Mouse (Mus musculus) Patski (cell line): Measurements from ENCODE around the gene H2al1h. TPM values are rescaled to one million over a fixed set of nuclear protein-coding genes. Genes with fewer than 3 reads are reported as not detected.

ENCODE experiments used
- ATAC-seq: fragments of 100-300 bp; one replicate; pipeline ENCODE4 v1.8.0; 2021
- CTCF ChIA-PET: fragments of 350-600 bp; sonication (Branson Sonifier 250); formaldehyde crosslinking; loops from one replicate; lab custom pipeline; 2022; ENCODE audit warnings: inconsistent platforms; lab: Charles Lee
- POLR2A ChIA-PET: fragments of 350-600 bp; sonication (Branson Sonifier 250); formaldehyde crosslinking; loops from one replicate; lab custom pipeline; 2022; ENCODE audit warnings: antibody characterized with exemption, inconsistent platforms; lab: Charles Lee
- DNase-seq: peaks from one replicate; pipeline ENCODE4 v3.0.0-alpha.2; 2011; ENCODE audit warnings: low read depth, low spot score
- H3K27me3 ChIP-seq: fragments of 371-371 bp; one replicate; pipeline ENCODE4 v1.5.1; 2021
- CTCF ChIP-seq: fragments of 100-300 bp; IDR thresholded peaks from one replicate; pipeline ENCODE4 v1.5.1; 2021
- in situ Hi-C: fragments of 300-500 bp; cut with MboI; formaldehyde crosslinking; loops from 3 replicates; pipeline ENCODE4 v1.11.1; 2018; ENCODE audit warnings: low pct_unique_long_range_greater_than_20kb, mixed read lengths
- polyA plus RNA-seq: library from polyadenylated mRNA; unstranded; gene quantifications from one replicate; pipeline ENCODE4 v1.2.3, GENCODE M21; 2021

Gene H2al1h
- polyA plus RNA-seq, 1 experiment from 2014 or later, result not detected

- ChIA-PET CTCF (interaction anchor here (1.1 to 1.7 kb wide), 2 partner anchors 12 to 17 kb away, joined by 3 to 5 read pairs; no protein-coding TSS in a partner anchor), POLR2A (no interaction called here)
- DNase-seq, result no peak
- in situ Hi-C loops, result no loop called here
- peaks cover 16% of the 10 kb centered on the region for H3K27me3 ChIP-seq
- no peak for TF ChIP-seq CTCF
- ATAC-seq, result no peak
These were observed 24.5 kb downstream of the H2al1h start for GRCm38 (mm10) chrX:11345762-11346161.

- H3K27me3 ChIP-seq, result peaks cover 16% of the 10 kb centered on the region
- no peak for TF ChIP-seq CTCF
- DNase-seq, result no peak
- ATAC-seq, result no peak
- ChIA-PET CTCF (interaction anchor here (1.0 to 1.7 kb wide), 2 partner anchors 10 to 16 kb away, joined by 3 read pairs; no protein-coding TSS in a partner anchor), POLR2A (no interaction called here)
- in situ Hi-C loops, result no loop called here
These were observed 25.5 kb downstream of the H2al1h start for GRCm38 (mm10) chrX:11346756-11347155.

GRCm38 (mm10) chrX:11360823-11361222, 39.5 kb downstream of the H2al1h start:
- POLR2A ChIA-PET, result no interaction called here

GRCm38 (mm10) chrX:11361261-11361660, 40.0 kb downstream of the H2al1h start:
- ChIA-PET CTCF (no interaction called here), POLR2A (no interaction called here)
- TF ChIP-seq CTCF, result no peak
- in situ Hi-C loops, result no loop called here
- ATAC-seq, result no peak
- H3K27me3 ChIP-seq, result peaks cover 28% of the 10 kb centered on the region
- no peak for DNase-seq

More at GRCm38 (mm10) chrX:11360823-11361222, 39.5 kb downstream of the H2al1h start:
- peaks cover 28% of the 10 kb centered on the region for H3K27me3 ChIP-seq
- CTCF ChIA-PET, result no interaction called here
- TF ChIP-seq CTCF, result no peak
- ATAC-seq (no peak), DNase-seq (no peak)
- in situ Hi-C loops, result no loop called here

GRCm38 (mm10) chrX:11363890-11364289, 42.6 kb downstream of the H2al1h start:
- in situ Hi-C loops, result no loop called here
- ATAC-seq (no peak), DNase-seq (no peak)
- H3K27me3 ChIP-seq, result peaks cover 25% of the 10 kb centered on the region
- TF ChIP-seq CTCF, result no peak
- POLR2A ChIA-PET, result interaction anchor here (0.6 kb wide), 1 partner anchor 79 kb away, joined by 3 read pairs; no protein-coding TSS in a partner anchor
- CTCF ChIA-PET, result no interaction called here

- DNase-seq, result no peak
- in situ Hi-C loops, result no loop called here
- no peak for ATAC-seq
- peaks cover 24% of the 10 kb centered on the region for H3K27me3 ChIP-seq
- ChIA-PET CTCF (no interaction called here), POLR2A (no interaction called here)
- no peak for TF ChIP-seq CTCF
These were observed 43.9 kb downstream of the H2al1h start for GRCm38 (mm10) chrX:11365151-11365550.

Other genes starting within 250 kb of the H2al1h start
- gene H2al1a, start 22.2 kb upstream of the H2al1h start, polyA plus RNA-seq, result not detected
- gene H2al1b, start 19.1 kb upstream of the H2al1h start, polyA plus RNA-seq, result not detected
- gene H2al1c, start 15.8 kb upstream of the H2al1h start, polyA plus RNA-seq, result not detected
- gene H2al1d, start 12.7 kb upstream of the H2al1h start, polyA plus RNA-seq, result not detected
- gene H2al1e, start 9.6 kb upstream of the H2al1h start, polyA plus RNA-seq, result not detected
- gene H2al1f, start 6.3 kb upstream of the H2al1h start, polyA plus RNA-seq, result not detected
- not detected for gene H2al1g, start 3.2 kb upstream of the H2al1h start, polyA plus RNA-seq
- not detected for gene H2al1i, start 3.2 kb downstream of the H2al1h start, polyA plus RNA-seq
- not detected for gene H2al1j, start 6.3 kb downstream of the H2al1h start, polyA plus RNA-seq